Mouse (Mus musculus) megakaryocyte, embryonic 14.5 days (primary cell): ENCODE data around the gene Tet1.

Source experiments
- FLI1 ChIP-seq: IDR thresholded peaks from 2 replicates; pipeline ENCODE4 v1.6.1; 2012; ENCODE audit warnings: low read length, inconsistent platforms, mixed read lengths
- GATA1 ChIP-seq: IDR thresholded peaks from 3 replicates; pipeline ENCODE4 v1.6.1; 2012; ENCODE audit warnings: mixed read lengths, low read length, inconsistent platforms, borderline replicate concordance

GRCm38 (mm10) chr10:62803296-62803695 is 105.5 kb downstream of the Tet1 start:
- TF ChIP-seq GATA1 (no peak), FLI1 (no peak)
